Mouse (Mus musculus): ENCODE results near the gene Gpsm1. TPM values are rescaled to one million over a fixed set of nuclear protein-coding genes. Genes with fewer than 3 reads are reported as not detected.

Gene Gpsm1
- polyA plus RNA-seq, 1 experiment, result 126 TPM

GRCm38 (mm10) chr2:26357484-26357883, 42.2 kb downstream of the Gpsm1 start:
- H3K27me3 ChIP-seq (ENCODE audit: control insufficient read depth, insufficient read depth, low read length), result no peaks in the 10 kb centered on the region
- no peak overlapping the region for H3K4me3 ChIP-seq (replicated peaks; ENCODE audit: insufficient read depth, low read depth, low read length)
- 40% methylated on average over 15 of the region's 15 CpGs for WGBS
- TF ChIP-seq POLR2A (IDR thresholded peaks at IDR 0.05; ENCODE audit: borderline replicate concordance, insufficient read depth, low read length), result no peak
- no peak for TF ChIP-seq CTCF (IDR thresholded peaks at IDR 0.05; ENCODE audit: borderline replicate concordance, insufficient read depth, low read depth, low read length)
- peak in 1 of 2 experiments; percentile 33 for DNase-seq
- peaks cover 36% of the 10 kb centered on the region for H3K4me1 ChIP-seq (ENCODE audit: control insufficient read depth, insufficient read depth, low read length)
- H3K27ac ChIP-seq (ENCODE audit: insufficient read depth, low read length), result no peak overlapping the region

- H3K27ac ChIP-seq (ENCODE audit: insufficient read depth, low read length), result no peak overlapping the region
- WGBS, result 81% methylated on average over 13 of the region's 13 CpGs
- H3K4me3 ChIP-seq (replicated peaks; ENCODE audit: insufficient read depth, low read depth, low read length), result no peak overlapping the region
- no peaks in the 10 kb centered on the region for H3K27me3 ChIP-seq (ENCODE audit: control insufficient read depth, insufficient read depth, low read length)
- TF ChIP-seq POLR2A (IDR thresholded peaks at IDR 0.05; ENCODE audit: borderline replicate concordance, insufficient read depth, low read length) (no peak), CTCF (IDR thresholded peaks at IDR 0.05; ENCODE audit: borderline replicate concordance, insufficient read depth, low read depth, low read length) (no peak)
- DNase-seq, result peak in 1 of 2 experiments; percentile 19
- H3K4me1 ChIP-seq (ENCODE audit: control insufficient read depth, insufficient read depth, low read length), result peaks cover 29% of the 10 kb centered on the region
Observed at GRCm38 (mm10) chr2:26358667-26359320, 43.5 kb downstream of the Gpsm1 start.

GRCm38 (mm10) chr2:26359983-26360382, 44.7 kb downstream of the Gpsm1 start:
- Histone ChIP-seq H3K4me3 (replicated peaks; ENCODE audit: insufficient read depth, low read depth, low read length) (no peak overlapping the region), H3K27ac (ENCODE audit: insufficient read depth, low read length) (no peak overlapping the region), H3K27me3 (ENCODE audit: control insufficient read depth, insufficient read depth, low read length) (no peaks in the 10 kb centered on the region), H3K4me1 (ENCODE audit: control insufficient read depth, insufficient read depth, low read length) (peaks cover 30% of the 10 kb centered on the region)
- no peak for DNase-seq
- TF ChIP-seq CTCF (IDR thresholded peaks at IDR 0.05; ENCODE audit: borderline replicate concordance, insufficient read depth, low read depth, low read length), result no peak
- no peak for TF ChIP-seq POLR2A (IDR thresholded peaks at IDR 0.05; ENCODE audit: borderline replicate concordance, insufficient read depth, low read length)
- WGBS, result 5% methylated on average over 6 of the region's 6 CpGs

GRCm38 (mm10) chr2:26360772-26361171, 45.5 kb downstream of the Gpsm1 start, which contains the start of gene Card9:
TSS of gene Card9 (minus strand) at chr2:26360918.
- peaks cover 30% of the 10 kb centered on the region for H3K4me1 ChIP-seq (ENCODE audit: control insufficient read depth, insufficient read depth, low read length)
- H3K4me3 ChIP-seq (replicated peaks; ENCODE audit: insufficient read depth, low read depth, low read length), result no peak within 1 kb of the TSS
- H3K27ac ChIP-seq (ENCODE audit: insufficient read depth, low read length), result no peak within 1 kb of the TSS
- 58% methylated on average over 3 of the region's 3 CpGs for WGBS
- TF ChIP-seq POLR2A (IDR thresholded peaks at IDR 0.05; ENCODE audit: borderline replicate concordance, insufficient read depth, low read length) (no peak), CTCF (IDR thresholded peaks at IDR 0.05; ENCODE audit: borderline replicate concordance, insufficient read depth, low read depth, low read length) (no peak)
- DNase-seq, result peak in 1 of 2 experiments; percentile 14
- no peaks in the 10 kb centered on the region for H3K27me3 ChIP-seq (ENCODE audit: control insufficient read depth, insufficient read depth, low read length)

GRCm38 (mm10) chr2:26362991-26363390, 47.7 kb downstream of the Gpsm1 start:
- no peak for DNase-seq
- H3K27ac ChIP-seq (ENCODE audit: insufficient read depth, low read length), result no peak overlapping the region
- H3K27me3 ChIP-seq (ENCODE audit: control insufficient read depth, insufficient read depth, low read length), result no peaks in the 10 kb centered on the region
- H3K4me3 ChIP-seq (replicated peaks; ENCODE audit: insufficient read depth, low read depth, low read length), result no peak overlapping the region
- H3K4me1 ChIP-seq (ENCODE audit: control insufficient read depth, insufficient read depth, low read length), result peaks cover 24% of the 10 kb centered on the region
- TF ChIP-seq CTCF (IDR thresholded peaks at IDR 0.05; ENCODE audit: borderline replicate concordance, insufficient read depth, low read depth, low read length) (no peak), POLR2A (IDR thresholded peaks at IDR 0.05; ENCODE audit: borderline replicate concordance, insufficient read depth, low read length) (no peak)
- WGBS, result 71% methylated on average over 5 of the region's 5 CpGs

GRCm38 (mm10) chr2:26363481-26363880, 48.2 kb downstream of the Gpsm1 start:
- DNase-seq, result no peak
- WGBS, result 84% methylated on average over 5 of the region's 5 CpGs
- no peak for TF ChIP-seq CTCF (IDR thresholded peaks at IDR 0.05; ENCODE audit: borderline replicate concordance, insufficient read depth, low read depth, low read length)
- TF ChIP-seq POLR2A (IDR thresholded peaks at IDR 0.05; ENCODE audit: borderline replicate concordance, insufficient read depth, low read length), result no peak
- Histone ChIP-seq H3K27ac (ENCODE audit: insufficient read depth, low read length) (no peak overlapping the region), H3K4me1 (ENCODE audit: control insufficient read depth, insufficient read depth, low read length) (peaks cover 24% of the 10 kb centered on the region), H3K4me3 (replicated peaks; ENCODE audit: insufficient read depth, low read depth, low read length) (no peak overlapping the region), H3K27me3 (ENCODE audit: control insufficient read depth, insufficient read depth, low read length) (no peaks in the 10 kb centered on the region)

- 12% methylated on average over 10 of the region's 10 CpGs for WGBS
- Histone ChIP-seq H3K4me1 (ENCODE audit: control insufficient read depth, insufficient read depth, low read length) (peaks cover 21% of the 10 kb centered on the region), H3K27me3 (ENCODE audit: control insufficient read depth, insufficient read depth, low read length) (no peaks in the 10 kb centered on the region), H3K27ac (ENCODE audit: insufficient read depth, low read length) (no peak overlapping the region), H3K4me3 (replicated peaks; ENCODE audit: insufficient read depth, low read depth, low read length) (no peak overlapping the region)
- TF ChIP-seq POLR2A (IDR thresholded peaks at IDR 0.05; ENCODE audit: borderline replicate concordance, insufficient read depth, low read length) (no peak), CTCF (IDR thresholded peaks at IDR 0.05; ENCODE audit: borderline replicate concordance, insufficient read depth, low read depth, low read length) (no peak)
- peak; percentile 70 to 72 for DNase-seq
Observed at GRCm38 (mm10) chr2:26364738-26365465, 49.6 kb downstream of the Gpsm1 start.

- WGBS, result 90% methylated on average over 6 of the region's 6 CpGs
- TF ChIP-seq CTCF (IDR thresholded peaks at IDR 0.05; ENCODE audit: borderline replicate concordance, insufficient read depth, low read depth, low read length), result no peak
- no peak for TF ChIP-seq POLR2A (IDR thresholded peaks at IDR 0.05; ENCODE audit: borderline replicate concordance, insufficient read depth, low read length)
Observed at GRCm38 (mm10) chr2:26367911-26368310, 52.6 kb downstream of the Gpsm1 start.

More at GRCm38 (mm10) chr2:26367911-26368310, 52.6 kb downstream of the Gpsm1 start:
- peaks cover 18% of the 10 kb centered on the region for H3K4me1 ChIP-seq (ENCODE audit: control insufficient read depth, insufficient read depth, low read length)
- H3K27me3 ChIP-seq (ENCODE audit: control insufficient read depth, insufficient read depth, low read length), result no peaks in the 10 kb centered on the region
- no peak overlapping the region for H3K27ac ChIP-seq (ENCODE audit: insufficient read depth, low read length)
- no peak for DNase-seq
- no peak overlapping the region for H3K4me3 ChIP-seq (replicated peaks; ENCODE audit: insufficient read depth, low read depth, low read length)
